Mouse (Mus musculus) hematopoietic stem cell, adult 5-6 weeks (primary cell): ENCODE measurements around the gene Klre1. TPM values are rescaled to one million over a fixed set of nuclear protein-coding genes. Genes with fewer than 3 reads are reported as not detected.
A peak's percentile ranks its signal among the peaks of the same experiment; 100 is the strongest.
"Not testable (repeated sequence)": the region's sequence is repeated elsewhere in the genome, so short reads cannot be mapped to it uniquely, and the experiment has no call there.

Experiments used
- ATAC-seq, 2 experiments: fragments of 125-278 bp in 1 of 2; replicated peaks in 1 of 2; 2 replicates each; pipeline ENCODE4 v1.8.0; 2016 to 2017; ENCODE audit warnings: inconsistent platforms in 2 of 2, mild to moderate bottlenecking in 2 of 2, moderate number of reproducible peaks in 2 of 2, low read depth in 1 of 2, moderate TSS enrichment in 1 of 2; ENCODE audit not compliant: low FRiP score in 2 of 2, poor library complexity in 2 of 2, severe bottlenecking in 2 of 2, insufficient read depth in 1 of 2, low TSS enrichment in 1 of 2
- total RNA-seq: library from RNA; stranded (forward); fragments of 172-1452, 232-1000 nt; gene quantifications from 2 replicates; pipeline ENCODE4 v1.2.3, GENCODE M21; 2017

The Klre1 gene
- total RNA-seq, 1 experiment from 2014 or later = not detected

- 0 out of 4 replicates have a peak, but pooled peaks of 1 of the 2 experiments have one; percentile 19 for ATAC-seq
Measured at GRCm38 (mm10) chr6:129559641-129560027, 18.1 kb upstream of the Klre1 start.

- ATAC-seq = peak; percentile 32 to 64; a peak in 2 of 4 replicates
Measured at GRCm38 (mm10) chr6:129565257-129565656, 12.4 kb upstream of the Klre1 start.

GRCm38 (mm10) chr6:129575315-129575714 lies 2.4 kb upstream of the Klre1 start:
- peak; percentile 69 to 72; a peak in 3 of 4 replicates for ATAC-seq

GRCm38 (mm10) chr6:129581274-129581673 lies 3.6 kb downstream of the Klre1 start:
- ATAC-seq = peak; percentile 63 to 78; a peak in 3 of 4 replicates

- ATAC-seq = peak; percentile 71 to 84
Measured at GRCm38 (mm10) chr6:129581896-129582295, 4.2 kb downstream of the Klre1 start.

- no peak for ATAC-seq
Measured at GRCm38 (mm10) chr6:129583014-129583413, 5.3 kb downstream of the Klre1 start.

- peak; percentile 94 to 99 for ATAC-seq
Measured at GRCm38 (mm10) chr6:129591508-129591907, 13.8 kb downstream of the Klre1 start, which contains the start of gene Klrd1. Gene Klrd1, plus strand, starts transcription at chr6:129591782.

GRCm38 (mm10) chr6:129608372-129608771 lies 30.7 kb downstream of the Klre1 start:
- peak; percentile 94 to 97 for ATAC-seq

GRCm38 (mm10) chr6:129623735-129624134 lies 46.0 kb downstream of the Klre1 start, which contains the start of gene Klrk1:
Gene Klrk1, minus strand, starts transcription at chr6:129623864.
- ATAC-seq = no peak

- ATAC-seq = not testable (repeated sequence)
Measured at GRCm38 (mm10) chr6:129631046-129631445, 53.3 kb downstream of the Klre1 start.

Other genes with a start within 250 kb of the Klre1 start
- gene 4922502D21Rik, start 246.1 kb upstream of the Klre1 start, total RNA-seq = not detected in 2 replicates
- 85.2 and 94.1 TPM in 2 replicates for gene Clec12a, start 235.2 kb upstream of the Klre1 start, total RNA-seq
- 0.25 TPM in 1 of 2 replicates, not detected in the other for gene Clec12b, start 192.0 kb upstream of the Klre1 start, total RNA-seq
- 1.6 and 6.3 TPM in 2 replicates for gene Clec1b, start 180.6 kb upstream of the Klre1 start, total RNA-seq
- 0.50 and 1.0 TPM in 2 replicates for gene Clec9a, start 169.0 kb upstream of the Klre1 start, total RNA-seq
- gene Clec1a, start 125.9 kb upstream of the Klre1 start, total RNA-seq = 9.8 and 12.4 TPM in 2 replicates
- gene Olr1, start 70.7 kb upstream of the Klre1 start, total RNA-seq = 0.55 and 6.5 TPM in 2 replicates
- gene Tmem52b, start 65.3 kb upstream of the Klre1 start, total RNA-seq = not detected in 2 replicates
- gene Gabarapl1, start 44.7 kb upstream of the Klre1 start, total RNA-seq = 147 and 152 TPM in 2 replicates
- gene Klrd1, start 13.9 kb downstream of the Klre1 start, total RNA-seq = 2.4 and 9.5 TPM in 2 replicates
- gene Klrk1, start 46.0 kb downstream of the Klre1 start, total RNA-seq = 5.2 and 7.7 TPM in 2 replicates
- not detected in 2 replicates for gene Klrc3, start 65.4 kb downstream of the Klre1 start, total RNA-seq
- 0.40 and 1.2 TPM in 2 replicates for gene Klrc2, start 82.8 kb downstream of the Klre1 start, total RNA-seq
- 1.0 and 3.1 TPM in 2 replicates for gene Klrc1, start 101.1 kb downstream of the Klre1 start, total RNA-seq
- not detected in 2 replicates for gene Klri1, start 139.2 kb downstream of the Klre1 start, total RNA-seq
- gene Klri2, start 162.6 kb downstream of the Klre1 start, total RNA-seq = 0.15 and 0.38 TPM in 2 replicates
- not detected in 2 replicates for gene Gm156, start 206.4 kb downstream of the Klre1 start, total RNA-seq